Mouse (Mus musculus) embryonic facial prominence, embryonic 15.5 days (tissue): ENCODE measurements around the gene Mphosph9. TPM values are rescaled to one million over a fixed set of nuclear protein-coding genes. Genes with fewer than 3 reads are reported as not detected.

Source experiments
- ATAC-seq: fragments of 200-750 bp; cut with Nextera tagmentation; 2 replicates; pipeline ENCODE4 v1.8.0; 2017; ENCODE audit warnings: low read depth, moderate TSS enrichment; ENCODE audit not compliant: insufficient number of reproducible peaks, low FRiP score, low TSS enrichment
- H3K27ac ChIP-seq: fragments of 300-500 bp; sonication (generic); replicated peaks from 2 replicates; pipeline ENCODE4 v1.5.1; 2015; ENCODE audit warnings: mild to moderate bottlenecking, inconsistent platforms
- H3K27me3 ChIP-seq: fragments of 300-500 bp; sonication (generic); 2 replicates; pipeline ENCODE4 v1.6.1; 2015; ENCODE audit warnings: inconsistent platforms
- H3K36me3 ChIP-seq: fragments of 300-500 bp; sonication (generic); 2 replicates; pipeline ENCODE4 v1.6.1; 2015; ENCODE audit warnings: mild to moderate bottlenecking, inconsistent platforms
- H3K4me1 ChIP-seq: fragments of 300-500 bp; sonication (generic); 2 replicates; pipeline ENCODE4 v1.6.1; 2015; ENCODE audit warnings: inconsistent platforms
- H3K4me2 ChIP-seq: fragments of 300-500 bp; sonication (generic); replicated peaks from 2 replicates; pipeline ENCODE4 v1.6.1; 2015; ENCODE audit warnings: mild to moderate bottlenecking, inconsistent platforms
- H3K4me3 ChIP-seq: fragments of 300-500 bp; sonication (generic); replicated peaks from 2 replicates; pipeline ENCODE4 v1.5.1; 2015; ENCODE audit warnings: mild to moderate bottlenecking, inconsistent platforms
- H3K9ac ChIP-seq: fragments of 300-500 bp; sonication (generic); 2 replicates; pipeline ENCODE4 v1.6.1; 2015; ENCODE audit warnings: inconsistent platforms
- H3K9me3 ChIP-seq: fragments of 300-500 bp; sonication (generic); replicated peaks from 2 replicates; pipeline ENCODE4 v1.6.1; 2016; ENCODE audit warnings: inconsistent platforms
- WGBS: fragments of 180-500 bp; shearing (Covaris S2); methylation state at CpG from one replicate; pipeline ENCODE4 v1.1.7; 2015; 5-methylcytosine and 5-hydroxymethylcytosine counted together
- polyA plus RNA-seq: library from polyadenylated mRNA; unstranded; fragments of >200 nt; fragmentation: Nextera tagmentation; extraction: Ambion mirVana; gene quantifications from 2 replicates; pipeline ENCODE4 v1.2.1, GENCODE M21; 2015

Gene Mphosph9
- polyA plus RNA-seq, 1 experiment from 2014 or later, result 6.8 TPM

DNA sequence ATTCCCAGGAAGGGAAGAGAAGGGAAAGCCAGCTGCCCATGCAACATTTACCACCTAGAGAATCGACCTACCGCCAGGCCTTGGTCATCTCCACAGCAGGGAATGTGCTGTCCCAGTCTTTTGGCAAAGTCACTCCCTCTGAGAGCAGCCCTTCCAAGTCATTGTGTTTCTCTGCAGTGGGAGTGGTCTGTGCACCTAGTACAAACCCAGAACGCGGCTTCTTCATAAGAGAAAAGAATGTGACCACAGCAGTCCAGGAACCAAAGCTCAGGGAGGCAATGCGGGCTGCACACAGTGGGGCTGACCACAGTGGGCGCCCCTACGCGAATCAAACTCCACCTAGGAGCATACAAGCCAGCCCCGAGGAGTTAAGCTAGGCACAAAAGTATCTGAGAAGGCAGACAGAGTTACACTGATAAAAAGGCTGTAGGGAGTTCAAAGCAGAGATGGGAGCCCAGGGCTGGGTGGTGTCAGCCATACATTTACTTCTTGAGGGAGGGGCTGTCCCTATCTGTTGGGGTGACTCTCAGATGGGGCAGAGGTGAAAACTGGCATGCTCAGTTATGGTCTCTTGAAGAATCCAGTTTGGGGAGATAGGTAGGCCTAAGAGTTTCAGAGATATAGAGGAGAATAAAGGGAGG, 79.7 kb downstream of the Mphosph9 start:
- H3K4me2 ChIP-seq, result peak overlapping the region; percentile 85
- peak overlapping the region; percentile 62 for H3K4me3 ChIP-seq
- no peak for ATAC-seq
- no peak overlapping the region for H3K27ac ChIP-seq
- 38% methylated on average over 9 of the region's 9 CpGs for WGBS
- H3K4me1 ChIP-seq, result peaks cover 26% of the 10 kb centered on the region
- no peak overlapping the region for H3K9ac ChIP-seq
- H3K36me3 ChIP-seq, result peaks cover 7% of the 10 kb centered on the region
- no peaks in the 10 kb centered on the region for H3K9me3 ChIP-seq
- H3K27me3 ChIP-seq, result no peaks in the 10 kb centered on the region

GRCm38 (mm10) chr5:124247296-124247695, 80.5 kb downstream of the Mphosph9 start:
- no peak for ATAC-seq
- 43% methylated on average over 7 of the region's 7 CpGs for WGBS
- H3K9ac ChIP-seq, result no peak overlapping the region

GRCm38 (mm10) chr5:124244885-124245284, 82.9 kb downstream of the Mphosph9 start:
- Histone ChIP-seq H3K27ac (no peak overlapping the region), H3K4me3 (no peak overlapping the region), H3K4me1 (peaks cover 40% of the 10 kb centered on the region), H3K9ac (no peak overlapping the region), H3K9me3 (no peaks in the 10 kb centered on the region), H3K27me3 (no peaks in the 10 kb centered on the region), H3K4me2 (no peak overlapping the region), H3K36me3 (peaks cover 11% of the 10 kb centered on the region)
- 93% methylated on average over 7 of the region's 7 CpGs for WGBS
- no peak for ATAC-seq

More at GRCm38 (mm10) chr5:124247296-124247695, 80.5 kb downstream of the Mphosph9 start:
- Histone ChIP-seq H3K9me3 (no peaks in the 10 kb centered on the region), H3K36me3 (peaks cover 11% of the 10 kb centered on the region), H3K4me1 (peaks cover 28% of the 10 kb centered on the region), H3K27ac (no peak overlapping the region), H3K4me2 (no peak overlapping the region), H3K27me3 (no peaks in the 10 kb centered on the region), H3K4me3 (0 out of 2 replicates have a peak overlapping the region, but pooled peaks have one; percentile 62)

- Histone ChIP-seq H3K9ac (no peak overlapping the region), H3K27me3 (no peaks in the 10 kb centered on the region), H3K9me3 (no peaks in the 10 kb centered on the region), H3K4me3 (no peak overlapping the region), H3K4me2 (no peak overlapping the region), H3K36me3 (peaks cover 11% of the 10 kb centered on the region), H3K4me1 (peaks cover 40% of the 10 kb centered on the region), H3K27ac (no peak overlapping the region)
- ATAC-seq, result no peak
- WGBS, result 98% methylated on average over 8 of the region's 8 CpGs
Observed at GRCm38 (mm10) chr5:124244449-124244848, 83.3 kb downstream of the Mphosph9 start.

DNA sequence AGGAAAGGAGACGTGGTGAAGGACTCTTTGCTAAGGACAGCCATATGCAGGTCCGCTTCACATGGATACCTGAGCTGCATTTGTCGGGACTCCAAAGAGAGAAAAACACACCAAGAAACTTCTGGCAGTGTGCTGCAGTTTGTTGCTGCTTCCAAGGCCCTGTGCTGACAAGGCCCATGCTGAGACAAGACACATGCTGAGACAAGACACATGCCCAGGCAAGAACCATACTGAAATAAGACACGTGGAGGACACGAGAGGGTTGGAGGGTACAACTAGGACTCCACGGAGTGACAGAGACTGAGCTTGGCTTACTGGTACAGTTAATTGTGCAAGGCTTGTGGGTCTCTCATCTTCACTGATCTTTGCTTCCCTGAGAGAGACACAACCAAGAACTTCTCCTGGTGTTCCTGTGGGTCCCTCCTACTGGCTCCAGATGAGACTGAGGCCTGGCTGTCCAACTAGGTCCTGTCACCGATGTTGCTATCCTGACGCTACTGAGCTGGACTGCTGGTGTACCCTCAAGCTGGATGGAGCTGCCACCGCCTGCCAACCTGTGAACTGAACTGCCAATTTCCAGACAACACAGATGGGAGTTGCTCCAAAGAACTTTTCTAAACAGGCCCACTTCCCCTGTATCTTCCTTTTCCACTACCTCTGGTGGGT, 84.4 kb downstream of the Mphosph9 start:
- WGBS, result 77% methylated on average over 9 of the region's 9 CpGs
- H3K4me3 ChIP-seq, result no peak overlapping the region
- H3K4me1 ChIP-seq, result peaks cover 39% of the 10 kb centered on the region
- no peak for ATAC-seq
- H3K27ac ChIP-seq, result no peak overlapping the region
- no peaks in the 10 kb centered on the region for H3K27me3 ChIP-seq
- no peaks in the 10 kb centered on the region for H3K9me3 ChIP-seq
- H3K36me3 ChIP-seq, result peaks cover 11% of the 10 kb centered on the region
- H3K4me2 ChIP-seq, result no peak overlapping the region
- no peak overlapping the region for H3K9ac ChIP-seq

DNA sequence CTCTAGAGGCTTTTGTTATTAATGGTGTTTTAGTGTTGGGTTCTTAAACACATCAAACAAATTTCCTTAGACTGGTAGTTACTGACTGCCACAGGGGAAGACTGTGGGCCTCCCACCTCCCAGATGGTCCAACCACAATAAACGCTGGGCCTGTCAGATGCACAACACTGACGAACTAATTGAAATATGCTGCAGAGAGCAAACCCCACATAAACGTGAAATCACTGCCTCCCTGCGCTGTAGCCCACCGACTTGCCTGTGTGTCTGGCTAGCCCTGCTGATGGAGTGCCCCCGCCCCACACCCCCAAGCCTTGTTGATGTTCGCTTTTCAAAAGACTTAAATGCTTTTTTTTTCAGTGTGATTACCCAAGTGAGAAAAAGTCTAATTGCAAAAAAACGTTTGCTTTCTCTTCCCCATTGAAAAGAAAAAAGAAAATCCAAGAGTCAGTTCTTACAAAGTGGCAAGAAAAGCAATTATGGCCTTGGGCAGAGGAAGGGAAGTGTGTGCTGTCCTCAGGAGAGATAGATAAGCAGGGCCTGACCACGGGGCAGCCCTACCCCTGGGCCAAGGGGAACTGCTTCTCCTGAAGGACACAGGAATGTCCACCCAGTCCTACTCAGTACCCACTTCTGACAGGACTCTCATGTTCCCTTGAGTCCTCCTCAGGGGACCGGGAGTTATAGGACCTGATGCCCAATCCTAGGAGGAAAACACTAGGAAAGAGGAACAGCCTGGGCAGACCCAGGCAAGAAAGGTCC, 85.9 kb downstream of the Mphosph9 start:
- 30% methylated on average over 10 of the region's 10 CpGs for WGBS
- H3K4me1 ChIP-seq, result peaks cover 27% of the 10 kb centered on the region
- no peaks in the 10 kb centered on the region for H3K27me3 ChIP-seq
- H3K9ac ChIP-seq, result no peak overlapping the region
- no peak overlapping the region for H3K4me3 ChIP-seq
- no peaks in the 10 kb centered on the region for H3K9me3 ChIP-seq
- no peak for ATAC-seq
- peak overlapping the region; percentile 12; the same call in 1 of the 2 replicates for H3K27ac ChIP-seq
- peak overlapping the region; percentile 19 for H3K4me2 ChIP-seq
- peaks cover 11% of the 10 kb centered on the region for H3K36me3 ChIP-seq

DNA sequence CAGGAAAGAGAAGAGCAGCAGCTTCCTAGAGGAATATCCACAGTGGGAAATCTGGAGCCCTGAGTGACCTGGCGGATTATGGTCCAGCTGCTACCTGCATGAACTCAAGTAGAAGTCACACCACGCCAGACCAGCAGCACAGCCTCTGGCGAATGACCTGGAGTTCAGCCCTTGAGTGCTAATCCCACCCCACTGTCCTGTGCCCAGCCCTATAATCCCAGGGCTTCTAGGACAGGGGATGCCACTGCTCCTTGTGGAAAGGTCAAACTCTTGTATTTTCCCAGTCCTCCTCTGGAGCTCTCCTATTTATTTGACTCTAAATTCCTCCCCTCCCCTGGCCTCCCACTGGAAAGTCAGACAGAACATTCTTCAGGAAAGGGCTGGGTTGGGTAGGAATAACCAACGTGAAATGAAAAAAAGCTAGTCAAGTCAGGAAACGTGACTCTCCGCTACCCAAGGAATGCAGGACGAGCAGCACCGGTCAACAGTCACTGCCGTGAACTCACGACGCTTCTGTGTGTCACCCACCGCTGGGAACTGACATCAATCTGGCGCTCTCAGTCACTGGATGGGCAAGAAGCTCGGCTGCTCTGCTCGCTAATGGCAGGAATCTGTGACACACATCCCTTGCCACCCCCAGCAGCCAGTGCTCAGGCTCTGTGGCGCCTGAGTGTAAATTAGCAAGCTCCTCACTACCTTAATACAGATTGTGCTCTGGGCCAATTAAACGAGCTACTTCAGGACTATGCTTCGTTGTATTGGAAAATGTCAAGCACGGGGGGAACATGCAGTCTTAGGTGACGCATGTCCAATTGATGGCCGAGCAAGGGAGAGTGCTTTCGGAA, 86.7 kb downstream of the Mphosph9 start:
- WGBS, result 23% methylated on average over 22 of the region's 22 CpGs
- peak overlapping the region; percentile 12; the same call in 1 of the 2 replicates for H3K27ac ChIP-seq
- H3K9ac ChIP-seq, result no peak overlapping the region
- ATAC-seq, result peak; percentile 26; the same call in 1 of the 2 replicates
- peak overlapping the region; percentile 19 for H3K4me2 ChIP-seq
- H3K9me3 ChIP-seq, result no peaks in the 10 kb centered on the region
- H3K4me3 ChIP-seq, result no peak overlapping the region
- peaks cover 27% of the 10 kb centered on the region for H3K4me1 ChIP-seq
- H3K27me3 ChIP-seq, result no peaks in the 10 kb centered on the region
- H3K36me3 ChIP-seq, result peaks cover 11% of the 10 kb centered on the region

- no peak overlapping the region for H3K27ac ChIP-seq
- H3K4me2 ChIP-seq, result no peak overlapping the region
- no peaks in the 10 kb centered on the region for H3K36me3 ChIP-seq
- WGBS, result 83% methylated on average over 4 of the region's 4 CpGs
- no peaks in the 10 kb centered on the region for H3K27me3 ChIP-seq
- H3K4me3 ChIP-seq, result no peak overlapping the region
- H3K9me3 ChIP-seq, result no peaks in the 10 kb centered on the region
- H3K4me1 ChIP-seq, result peaks cover 33% of the 10 kb centered on the region
- no peak overlapping the region for H3K9ac ChIP-seq
- ATAC-seq, result no peak
Observed at GRCm38 (mm10) chr5:124236180-124236579, 91.6 kb downstream of the Mphosph9 start.

- Histone ChIP-seq H3K27me3 (no peaks in the 10 kb centered on the region), H3K4me1 (peaks cover 26% of the 10 kb centered on the region), H3K9ac (no peak overlapping the region), H3K36me3 (no peaks in the 10 kb centered on the region), H3K4me2 (no peak overlapping the region), H3K27ac (no peak overlapping the region), H3K9me3 (no peaks in the 10 kb centered on the region), H3K4me3 (no peak overlapping the region)
- ATAC-seq, result no peak; the same call in 1 of the 2 replicates
- 90% methylated on average over 6 of the region's 6 CpGs for WGBS
Observed at GRCm38 (mm10) chr5:124234778-124235177, 93.0 kb downstream of the Mphosph9 start.

- H3K4me1 ChIP-seq, result peaks cover 24% of the 10 kb centered on the region
- no peak overlapping the region for H3K4me3 ChIP-seq
- ATAC-seq, result no peak
- H3K9me3 ChIP-seq, result no peaks in the 10 kb centered on the region
- H3K36me3 ChIP-seq, result no peaks in the 10 kb centered on the region
- WGBS, result 54% methylated on average over 12 of the region's 12 CpGs
- no peaks in the 10 kb centered on the region for H3K27me3 ChIP-seq
- H3K9ac ChIP-seq, result no peak overlapping the region
- H3K27ac ChIP-seq, result no peak overlapping the region
- H3K4me2 ChIP-seq, result no peak overlapping the region
Observed at GRCm38 (mm10) chr5:124233874-124234661, 93.7 kb downstream of the Mphosph9 start.
